Mouse (Mus musculus): Measurements from ENCODE around the gene Olfr286. TPM values are rescaled to one million over a fixed set of nuclear protein-coding genes. Genes with fewer than 3 reads are reported as not detected.

The Olfr286 gene
- 0.02 TPM in 2 replicates for polyA plus RNA-seq (2012; rRNA removed; ENCODE audit: low replicate concordance)

DNA sequence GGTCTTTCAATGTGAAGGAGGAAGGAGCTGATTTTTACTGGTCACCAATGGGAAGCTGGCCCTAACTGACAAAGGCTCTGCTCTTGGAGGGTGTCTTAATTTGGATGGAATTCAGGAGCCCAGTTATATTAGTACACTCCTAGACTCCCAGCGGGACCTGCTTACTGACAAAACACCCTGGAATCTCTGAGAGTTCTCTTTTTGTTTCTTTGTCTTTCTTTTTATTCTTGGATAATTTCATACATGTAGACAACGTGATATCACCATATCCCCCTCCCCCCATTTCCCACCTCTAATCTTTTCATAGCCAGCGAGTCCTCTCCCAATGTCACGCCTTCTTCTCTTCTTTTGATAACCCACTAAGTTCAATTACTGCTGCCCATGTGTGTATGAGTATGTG, at the start of gene Olfr286:
TSS of gene Olfr286 (minus strand) at position 101 of the 400 bp plus-strand sequence.

DNA sequence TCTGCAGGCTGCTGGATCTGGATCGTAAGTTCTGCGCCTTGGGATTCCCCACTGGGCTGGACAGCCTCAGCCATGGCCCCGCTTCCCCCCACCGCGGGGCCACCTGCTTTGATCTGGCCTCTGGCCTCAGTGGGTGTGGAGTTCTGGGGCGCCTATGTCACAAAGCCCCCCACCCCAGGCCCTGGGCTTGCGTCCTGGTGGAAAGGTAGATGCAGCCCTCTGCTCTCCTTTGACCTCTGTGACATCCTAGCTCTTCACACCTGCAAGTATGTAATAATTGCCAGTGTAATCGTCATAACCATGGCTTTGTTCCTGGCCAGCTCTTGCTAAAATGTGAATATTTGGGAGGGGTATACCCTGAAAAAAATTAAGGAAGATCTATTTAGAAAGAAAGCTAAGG, 22.9 kb upstream of the Olfr286 start, which contains the start of gene H1fnt:
TSS of gene H1fnt (minus strand) at position 101 of the 400 bp plus-strand sequence.

DNA sequence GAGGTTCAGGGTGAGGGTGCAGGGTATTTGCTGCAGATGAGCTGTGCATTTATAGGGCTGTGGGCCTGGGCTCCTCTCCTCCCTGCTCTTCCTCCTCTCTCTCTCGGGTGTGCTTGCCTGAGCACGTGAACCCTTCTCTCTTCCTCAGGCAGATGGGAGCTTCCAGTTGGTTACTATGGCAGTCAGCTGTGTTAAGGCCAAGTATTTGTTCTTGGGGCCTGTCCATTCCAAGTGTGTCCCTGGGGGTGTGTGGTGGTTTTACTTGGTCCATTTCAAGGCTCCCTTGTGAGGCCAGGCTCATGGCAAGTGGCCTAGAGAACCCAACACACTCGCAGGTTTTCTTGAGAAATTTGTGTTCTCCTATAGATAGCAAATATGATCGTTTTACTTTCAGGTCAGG, 13.4 kb downstream of the Olfr286 start, which contains the start of the genes Gm44579 and Olfr287:
TSS of gene Gm44579 (minus strand) at position 101 of the 400 bp plus-strand sequence.
TSS of gene Olfr287 (minus strand) at position 180 of the 400 bp plus-strand sequence.

GRCm38 (mm10) chr15:98195442-98195841, 38.8 kb downstream of the Olfr286 start, which contains the start of gene Olfr288:
Gene Olfr288 (minus strand): TSS chr15:98195542.

Other genes starting within 250 kb of the Olfr286 start
- gene Col2a1, start 229.8 kb downstream of the Olfr286 start, polyA plus RNA-seq (2012; rRNA removed; ENCODE audit: low replicate concordance), result not detected in 2 replicates
- gene Pfkm, start 141.9 kb downstream of the Olfr286 start, polyA plus RNA-seq (2012; rRNA removed; ENCODE audit: low replicate concordance), result 5.7 and 7.5 TPM in 2 replicates
- 3.9 and 5.1 TPM in 2 replicates for gene Senp1, start 140.7 kb downstream of the Olfr286 start, polyA plus RNA-seq (2012; rRNA removed; ENCODE audit: low replicate concordance)
- gene Asb8, start 68.8 kb downstream of the Olfr286 start, polyA plus RNA-seq (2012; rRNA removed; ENCODE audit: low replicate concordance), result 18.3 and 19.1 TPM in 2 replicates
- gene Ccdc184, start 67.3 kb downstream of the Olfr286 start, polyA plus RNA-seq (2012; rRNA removed; ENCODE audit: low replicate concordance), result 0.24 and 0.30 TPM in 2 replicates
- not detected in 2 replicates for gene Olfr288, start 38.9 kb downstream of the Olfr286 start, polyA plus RNA-seq (2012; rRNA removed; ENCODE audit: low replicate concordance)
- gene Gm44579, start 13.5 kb downstream of the Olfr286 start, polyA plus RNA-seq (2012; rRNA removed; ENCODE audit: low replicate concordance), result not detected in 2 replicates
- gene Olfr287, start 13.4 kb downstream of the Olfr286 start, polyA plus RNA-seq (2012; rRNA removed; ENCODE audit: low replicate concordance), result 0.63 and 1.1 TPM in 2 replicates
- not detected in 2 replicates for gene H1fnt, start 22.8 kb upstream of the Olfr286 start, polyA plus RNA-seq (2012; rRNA removed; ENCODE audit: low replicate concordance)
- 0.13 and 0.36 TPM in 2 replicates for gene Zfp641, start 61.7 kb upstream of the Olfr286 start, polyA plus RNA-seq (2012; rRNA removed; ENCODE audit: low replicate concordance)
- not detected in 2 replicates for gene Olfr285, start 82.9 kb upstream of the Olfr286 start, polyA plus RNA-seq (2012; rRNA removed; ENCODE audit: low replicate concordance)
- gene Olfr284, start 106.5 kb upstream of the Olfr286 start, polyA plus RNA-seq (2012; rRNA removed; ENCODE audit: low replicate concordance), result not detected in 2 replicates
- gene Olfr283, start 146.5 kb upstream of the Olfr286 start, polyA plus RNA-seq (2012; rRNA removed; ENCODE audit: low replicate concordance), result not detected in 2 replicates
- not detected in 2 replicates for gene Olfr282, start 196.8 kb upstream of the Olfr286 start, polyA plus RNA-seq (2012; rRNA removed; ENCODE audit: low replicate concordance)
- not detected in 2 replicates for gene Olfr281, start 218.1 kb upstream of the Olfr286 start, polyA plus RNA-seq (2012; rRNA removed; ENCODE audit: low replicate concordance)
- not detected in 2 replicates for gene OR5BS1P, start 235.4 kb upstream of the Olfr286 start, polyA plus RNA-seq (2012; rRNA removed; ENCODE audit: low replicate concordance)
- gene Lalba, start 248.3 kb upstream of the Olfr286 start, polyA plus RNA-seq (2012; rRNA removed; ENCODE audit: low replicate concordance), result not detected in 2 replicates

Data from duodenum, adult 2 months (tissue).